Mouse (Mus musculus): ENCODE measurements around the gene Tnks1bp1.

Gene Tnks1bp1

DNA sequence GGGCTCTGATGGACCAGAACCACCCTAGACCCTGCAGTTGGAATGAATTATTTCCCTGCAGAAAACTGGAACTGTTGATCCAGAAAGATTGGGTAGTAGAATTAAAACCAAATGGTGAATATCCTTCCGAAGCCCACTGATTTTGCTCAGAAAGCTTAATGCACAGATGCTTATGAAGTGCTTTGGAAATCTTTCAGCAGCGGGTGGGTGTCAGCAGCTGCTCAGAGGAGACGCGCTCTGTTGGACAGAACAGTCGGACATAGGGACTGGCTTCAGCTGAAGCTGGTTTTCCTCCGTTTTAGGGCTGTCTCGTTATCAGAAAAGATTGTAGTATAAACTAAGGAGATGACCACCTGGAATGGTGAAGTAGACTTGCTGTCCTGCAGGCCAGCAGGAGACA lies 4.2 kb upstream of the Tnks1bp1 start:
- no peak for DNase-seq

- DNase-seq = no peak
These were observed 1.6 kb upstream of the Tnks1bp1 start for GRCm38 (mm10) chr2:85046222-85046621.

- DNase-seq = peak in 1 of 2 experiments; percentile 29
These were observed 741 bp upstream of the Tnks1bp1 start for GRCm38 (mm10) chr2:85047081-85047480.

DNA sequence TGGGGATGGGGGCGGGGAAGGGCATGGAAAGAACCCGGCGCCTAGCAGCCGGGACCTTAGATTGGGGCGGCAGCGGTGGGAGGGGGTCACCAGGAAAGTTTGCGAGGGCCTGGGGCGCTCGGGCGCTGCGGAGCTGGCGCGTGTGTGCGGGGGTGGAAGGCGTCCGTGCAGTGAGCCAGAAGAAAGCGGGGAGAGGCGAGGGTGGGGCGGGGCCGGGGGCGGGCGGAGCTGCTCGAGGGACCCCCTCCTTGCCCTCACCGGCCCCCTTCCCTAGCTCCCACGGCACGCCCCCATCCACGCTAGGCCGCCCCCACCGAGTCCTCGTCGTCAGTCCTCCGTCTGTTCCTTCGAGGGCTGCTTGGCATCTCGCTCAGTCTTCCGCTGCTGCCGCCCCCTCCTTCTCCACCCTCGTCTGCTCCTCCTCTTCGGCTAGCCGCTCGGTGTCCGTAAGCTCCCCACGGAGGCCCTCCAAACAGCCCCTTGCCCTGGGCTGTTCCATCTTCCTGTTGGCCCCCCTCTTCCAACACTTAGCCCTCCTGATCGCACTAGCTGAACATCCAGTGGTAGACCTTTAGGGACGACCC lies 438 bp downstream of the Tnks1bp1 start:
- peak; percentile 58 to 76 for DNase-seq

GRCm38 (mm10) chr2:85049277-85049676 lies 1.5 kb downstream of the Tnks1bp1 start:
- no peak for DNase-seq

- DNase-seq = no peak
These were observed 2.3 kb downstream of the Tnks1bp1 start for GRCm38 (mm10) chr2:85050001-85050634.

DNA sequence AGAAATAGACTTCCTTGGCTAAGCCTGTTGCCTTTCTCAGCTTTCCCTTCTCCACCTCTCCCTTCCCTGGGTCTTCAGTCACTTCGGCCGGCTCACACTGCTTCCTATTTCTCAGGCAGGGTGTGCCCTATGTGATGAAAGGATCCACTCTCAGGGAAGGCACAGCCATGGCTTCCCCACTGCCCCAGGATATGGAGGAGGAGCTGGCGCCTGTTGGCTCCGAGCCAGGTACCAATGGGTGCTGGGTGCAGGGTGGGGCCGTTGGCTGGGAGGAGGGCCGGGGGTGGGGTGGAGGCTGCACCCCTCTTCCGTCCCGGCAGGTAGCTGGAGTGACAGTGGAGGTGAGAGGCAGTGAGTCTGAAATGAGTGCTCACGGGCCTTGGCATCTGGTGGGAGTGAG lies 2.9 kb downstream of the Tnks1bp1 start:
- DNase-seq = no peak

DNA sequence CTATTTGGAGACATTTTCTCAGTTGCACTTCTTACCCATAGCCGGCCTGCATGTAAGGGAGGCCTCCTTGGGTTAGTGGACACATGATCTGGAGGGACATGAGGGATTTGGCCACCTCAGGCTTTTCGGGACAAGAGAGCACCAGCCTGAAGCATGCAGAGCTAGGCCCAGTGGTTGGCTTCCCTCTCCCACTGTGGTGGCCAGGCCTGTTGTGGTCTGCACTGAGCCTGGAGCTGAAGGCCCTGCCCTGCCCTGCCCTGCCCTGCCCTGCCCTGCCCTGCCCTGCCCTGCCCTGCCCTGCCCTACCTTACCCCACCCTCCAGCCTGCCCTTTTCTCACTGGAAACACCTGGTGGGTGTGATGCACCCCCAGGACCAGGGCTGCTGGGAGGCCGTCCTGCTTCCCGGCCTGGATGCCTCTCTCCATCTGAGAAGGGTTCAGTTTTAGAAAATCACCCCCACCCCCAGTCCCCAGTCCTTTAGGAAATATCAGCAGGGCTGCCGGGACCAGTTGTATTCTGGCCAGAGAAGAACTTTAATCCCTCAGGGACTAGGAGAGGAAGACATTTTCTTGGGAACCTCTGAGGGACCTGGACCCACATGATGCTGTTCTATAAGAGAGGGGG lies 5.5 kb downstream of the Tnks1bp1 start:
- no peak for DNase-seq

DNA sequence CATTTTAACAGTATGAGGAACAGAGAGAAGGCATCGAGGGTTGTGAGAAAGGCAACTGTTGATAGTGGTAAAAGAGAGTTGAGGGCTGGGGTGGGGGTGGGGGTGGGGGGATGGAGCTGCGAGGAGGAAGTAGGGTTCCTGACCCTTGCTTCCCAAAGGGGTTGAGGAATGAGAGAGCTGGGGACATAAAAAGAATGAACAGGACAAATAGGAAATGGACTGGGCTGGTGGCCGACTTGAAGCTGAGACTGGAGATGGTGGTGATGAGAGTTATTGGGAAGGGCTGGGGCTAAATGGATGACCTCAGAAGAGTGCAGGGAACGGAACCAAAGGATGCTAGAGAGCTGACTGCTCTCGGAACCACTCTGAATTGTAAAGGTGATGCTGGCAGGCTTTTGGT lies 8.9 kb downstream of the Tnks1bp1 start:
- DNase-seq = no peak

DNA sequence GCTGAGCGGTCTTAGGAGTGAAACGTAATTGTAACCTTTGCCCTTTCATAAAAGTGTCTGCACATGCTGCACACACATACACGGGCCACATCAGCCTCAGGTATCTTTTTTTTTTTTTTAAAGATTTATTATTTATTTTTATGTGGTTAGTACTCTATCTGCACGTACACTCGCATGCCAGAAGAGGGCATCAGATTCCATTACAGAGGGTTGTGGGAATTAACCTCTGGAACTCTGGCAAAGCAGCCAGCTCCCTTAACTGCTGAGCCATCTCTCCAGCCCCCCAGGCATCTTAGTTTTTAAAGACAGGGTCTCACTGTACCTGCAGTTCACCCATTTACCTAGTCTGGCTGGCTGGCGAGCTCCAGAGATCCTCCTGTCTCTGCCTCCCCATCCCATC lies 11.9 kb downstream of the Tnks1bp1 start:
- no peak for DNase-seq

- DNase-seq = peak; percentile 40 to 52
These were observed 12.8 kb downstream of the Tnks1bp1 start for GRCm38 (mm10) chr2:85060591-85061060.

DNA sequence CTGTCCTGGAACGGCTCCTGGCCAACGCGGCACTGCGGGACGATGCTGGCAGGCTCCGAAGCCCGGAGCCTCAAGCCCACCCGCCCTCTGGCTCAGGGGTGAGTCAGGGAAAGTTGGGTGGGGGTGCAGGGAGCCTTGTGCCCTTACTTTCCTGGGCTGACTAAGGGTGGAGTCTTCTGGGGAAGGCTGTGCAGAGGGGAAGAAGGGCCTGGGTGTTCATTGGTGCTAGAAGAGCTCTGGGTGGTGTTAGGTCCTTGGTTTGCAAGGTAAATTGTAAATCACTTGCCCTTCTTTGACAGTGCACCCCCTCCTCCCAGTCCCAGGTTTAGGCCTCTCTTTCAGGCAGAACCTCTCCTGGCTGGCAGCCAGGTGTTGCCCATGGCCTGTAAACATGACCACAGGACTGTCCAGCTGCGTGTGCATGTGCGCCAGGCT lies 13.3 kb downstream of the Tnks1bp1 start:
- DNase-seq = no peak

DNA sequence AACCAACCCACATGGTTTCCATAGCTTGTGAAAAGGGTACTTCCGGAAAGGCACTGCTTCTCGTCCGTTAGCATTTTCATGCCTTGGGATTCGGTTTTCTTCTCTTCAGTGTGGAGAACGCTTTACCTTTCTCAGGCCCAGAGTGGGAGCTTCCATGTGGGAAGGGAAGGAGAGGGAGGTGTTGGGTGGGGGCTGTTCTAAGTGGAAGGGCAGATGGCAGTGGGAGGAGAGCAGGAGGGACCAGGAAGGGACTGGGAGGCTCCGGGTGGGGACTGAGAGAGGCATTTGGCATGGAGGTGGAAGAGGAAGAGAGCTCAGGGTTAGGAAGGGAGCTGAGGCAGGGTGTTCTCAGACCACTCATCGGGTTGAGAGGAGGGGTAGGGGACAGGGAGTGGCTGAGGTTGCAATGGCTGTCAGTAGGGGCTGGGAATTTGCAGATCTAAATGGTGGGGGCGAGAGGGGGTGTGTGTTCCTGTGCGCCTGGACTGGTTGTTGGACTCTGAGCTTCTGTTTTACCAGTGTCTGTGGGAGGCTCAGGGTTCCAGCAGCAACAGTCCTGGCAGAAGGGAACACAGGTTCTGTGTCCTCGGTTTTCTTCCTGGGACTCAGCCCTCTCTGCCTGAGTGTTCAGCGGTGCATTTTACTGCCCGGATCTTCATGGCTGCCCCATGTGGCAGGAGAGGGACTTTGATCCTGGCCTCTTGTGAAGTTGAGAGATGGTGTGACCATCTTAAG lies 17.5 kb downstream of the Tnks1bp1 start:
- DNase-seq = no peak

DNA sequence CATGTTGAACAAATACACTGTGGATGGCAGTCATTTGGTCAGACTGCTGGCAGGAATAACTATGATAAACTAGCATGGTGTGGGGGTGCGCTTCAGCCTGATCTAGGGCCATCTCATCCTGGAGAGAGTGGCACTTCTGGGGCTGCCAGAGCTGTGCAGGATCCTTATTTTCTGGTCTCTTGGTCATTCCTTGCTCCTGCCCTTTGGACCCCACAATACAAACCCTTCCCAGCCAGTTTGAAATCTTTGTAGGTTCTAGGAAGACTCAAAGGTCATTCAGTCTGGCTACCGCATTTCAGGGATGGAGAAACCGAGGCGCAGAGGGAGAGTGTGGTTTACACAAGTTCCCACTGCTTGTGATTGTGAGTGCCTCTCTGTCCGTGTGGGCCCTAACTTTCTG lies 19.1 kb downstream of the Tnks1bp1 start:
- no peak for DNase-seq

- no peak for DNase-seq
These were observed 20.2 kb downstream of the Tnks1bp1 start for GRCm38 (mm10) chr2:85067903-85068625.

DNA sequence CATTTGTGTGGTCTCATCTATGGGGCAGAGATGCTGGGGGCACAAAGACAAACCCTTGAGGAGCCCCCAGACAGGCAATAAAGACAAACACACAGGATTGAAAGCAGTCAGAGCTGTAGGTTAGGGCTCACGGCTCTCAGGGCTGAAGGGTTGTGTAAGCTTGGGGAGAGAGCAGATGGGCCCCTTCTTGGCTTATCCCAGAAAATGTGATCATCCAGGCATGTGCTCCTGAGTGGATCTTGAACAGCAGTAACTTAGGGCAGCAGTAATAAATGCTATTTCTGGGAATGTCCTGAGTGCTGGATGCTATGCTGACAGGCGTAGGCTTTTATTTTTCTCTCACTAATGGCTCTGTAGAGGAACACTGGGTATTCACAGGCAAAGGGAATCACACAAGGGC lies 20.8 kb downstream of the Tnks1bp1 start:
- DNase-seq = no peak

DNA sequence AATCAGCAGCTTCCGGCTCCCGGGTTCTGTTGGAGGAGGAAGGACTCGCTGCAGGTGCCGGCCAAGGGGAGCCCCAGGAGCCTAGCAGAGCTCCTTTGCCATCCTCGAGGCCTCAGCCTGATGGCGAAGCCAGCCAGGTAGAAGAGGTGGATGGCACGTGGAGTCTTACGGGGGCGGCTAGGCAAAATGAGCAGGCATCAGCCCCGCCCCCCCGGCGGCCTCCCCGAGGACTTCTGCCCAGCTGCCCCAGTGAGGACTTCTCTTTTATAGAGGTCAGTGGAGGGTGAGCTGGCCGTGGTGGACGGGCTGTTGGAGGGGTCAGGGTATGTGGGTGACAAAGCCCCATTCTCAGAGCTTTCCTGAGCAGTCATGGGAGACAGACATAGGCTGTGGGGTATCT lies 22.3 kb downstream of the Tnks1bp1 start:
- no peak for DNase-seq

GRCm38 (mm10) chr2:85071921-85072320 lies 24.1 kb downstream of the Tnks1bp1 start:
- DNase-seq = no peak

GRCm38 (mm10) chr2:85073751-85074150 lies 25.9 kb downstream of the Tnks1bp1 start:
- DNase-seq = no peak

DNA sequence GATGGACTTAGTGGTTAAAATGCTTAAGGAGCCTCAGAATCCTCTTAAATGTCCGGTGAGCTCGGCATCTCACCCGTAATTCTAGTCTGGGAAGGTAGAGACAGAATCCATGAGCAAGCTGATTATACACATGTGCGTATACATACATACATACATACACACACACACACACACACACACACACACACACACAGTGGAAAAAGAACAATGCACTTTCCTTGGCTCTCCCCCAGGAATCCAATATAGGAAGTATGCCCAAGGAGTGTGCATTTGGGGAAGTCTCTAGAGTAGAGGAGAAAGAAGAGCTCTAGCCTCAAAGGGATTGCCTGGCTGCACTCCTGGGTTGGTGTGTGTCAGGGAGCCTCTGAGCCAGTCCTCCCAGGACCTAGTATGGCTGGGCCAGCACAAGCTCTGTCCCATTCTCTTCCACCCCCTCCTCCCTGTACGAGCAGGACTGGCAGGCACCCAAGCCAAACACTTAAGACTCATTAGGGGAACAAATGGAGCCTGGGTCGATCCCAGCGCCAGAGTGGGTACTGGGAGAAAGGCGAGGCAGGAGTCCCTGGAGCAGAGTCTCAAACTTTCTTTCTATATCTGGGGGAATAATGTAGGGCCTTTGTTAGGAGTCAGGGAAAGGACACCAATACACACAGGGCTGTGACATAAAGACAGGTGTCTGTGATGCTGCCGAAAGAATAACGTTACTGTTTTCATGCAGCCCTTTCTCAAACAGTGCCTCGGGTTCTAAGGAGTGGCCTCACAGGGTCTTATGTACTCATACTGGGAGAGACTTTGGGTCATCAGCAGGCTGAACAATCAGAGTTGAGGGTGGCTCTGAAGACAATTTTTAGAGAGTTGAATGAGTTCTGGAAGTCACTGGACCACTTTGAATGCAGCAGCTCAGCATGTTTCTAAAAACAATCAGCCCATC lies 41.2 kb downstream of the Tnks1bp1 start:
- DNase-seq = no peak

- no peak for DNase-seq
These were observed 43.5 kb downstream of the Tnks1bp1 start for GRCm38 (mm10) chr2:85091325-85091724.

DNA sequence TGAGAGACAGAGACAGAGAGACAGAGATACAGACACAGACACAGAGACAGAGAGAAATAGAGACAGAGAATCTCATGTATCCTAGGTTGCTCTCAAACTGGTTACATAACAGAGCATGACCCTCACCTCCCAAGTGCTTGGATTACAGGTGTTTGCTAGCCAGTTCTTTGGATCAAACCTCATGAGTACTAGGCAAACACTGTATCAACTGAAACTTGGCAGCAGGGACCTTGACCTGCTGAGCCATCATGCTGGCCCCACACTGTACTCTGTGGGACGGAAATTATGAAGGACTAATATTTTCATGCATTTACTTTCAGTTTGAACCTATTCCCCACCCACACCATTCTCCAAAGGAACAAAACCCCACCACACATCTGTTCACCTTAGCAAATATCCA lies 45.6 kb downstream of the Tnks1bp1 start:
- DNase-seq = no peak

Data from thymus, postnatal 36 days (tissue).